Mouse (Mus musculus) cortical plate, adult 2 months (tissue): Measurements from ENCODE around the gene Prtg. TPM values are rescaled to one million over a fixed set of nuclear protein-coding genes. Genes with fewer than 3 reads are reported as not detected.

Experiments used
- H3K27ac ChIP-seq: fragments of 200-500 bp; 2 replicates; pipeline ENCODE4 v1.5.1; 2012; ENCODE audit warnings: low read length, control low read depth, inconsistent platforms; ENCODE audit not compliant: insufficient read depth
- H3K4me1 ChIP-seq: fragments of 200-500 bp; 2 replicates; pipeline ENCODE4 v1.6.1; 2011; ENCODE audit warnings: low read length; ENCODE audit not compliant: control insufficient read depth, insufficient read depth
- H3K4me3 ChIP-seq: fragments of 200-500 bp; 2 replicates; pipeline ENCODE4 v1.5.1; 2011; ENCODE audit warnings: mild to moderate bottlenecking, low read length, control low read depth; ENCODE audit not compliant: insufficient read depth
- CTCF ChIP-seq: fragments of 200-500 bp; IDR thresholded peaks from 2 replicates; pipeline ENCODE4 v1.5.1; 2011; ENCODE audit warnings: mild to moderate bottlenecking, control low read depth, low read length; ENCODE audit not compliant: insufficient read depth; ENCODE audit errors: extremely low read depth
- POLR2A ChIP-seq: fragments of 200-500 bp; IDR thresholded peaks from 2 replicates; pipeline ENCODE4 v1.6.1; 2011; ENCODE audit warnings: mild to moderate bottlenecking, low read length, control low read depth; ENCODE audit not compliant: insufficient read depth; ENCODE audit errors: extremely low read depth
- polyA plus RNA-seq: library from polyadenylated mRNA; depleted of rRNA; stranded (reverse); fragments of >200 nt; gene quantifications from 2 replicates; pipeline ENCODE4 v1.2.3, GENCODE M21; 2012

The Prtg gene
- polyA plus RNA-seq, 1 experiment, result 0.84 TPM

DNA sequence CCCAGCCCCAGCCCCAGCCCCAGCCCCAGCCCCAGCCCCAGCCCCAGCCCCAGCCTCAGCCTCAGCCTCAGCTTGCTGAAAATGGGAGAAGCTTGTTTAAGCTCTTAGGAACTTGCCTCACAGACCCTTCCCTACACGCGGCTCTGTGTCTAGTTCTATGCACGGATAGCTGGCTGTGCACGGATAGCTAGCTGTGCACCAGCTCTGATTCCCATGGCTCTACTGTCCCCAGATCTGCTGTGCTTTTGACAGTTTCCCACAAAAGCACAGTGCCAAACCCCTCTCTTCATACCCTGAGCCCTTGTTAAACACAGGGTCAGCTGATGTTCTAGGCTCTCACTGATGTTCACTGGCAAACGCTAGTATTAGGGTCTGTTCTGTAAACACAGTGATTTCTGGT lies 86.1 kb downstream of the Prtg start:
- no peak overlapping the region for H3K27ac ChIP-seq
- no peak for TF ChIP-seq POLR2A
- TF ChIP-seq CTCF, result no peak
- H3K4me1 ChIP-seq, result no peaks in the 10 kb centered on the region
- no peak overlapping the region for H3K4me3 ChIP-seq

DNA sequence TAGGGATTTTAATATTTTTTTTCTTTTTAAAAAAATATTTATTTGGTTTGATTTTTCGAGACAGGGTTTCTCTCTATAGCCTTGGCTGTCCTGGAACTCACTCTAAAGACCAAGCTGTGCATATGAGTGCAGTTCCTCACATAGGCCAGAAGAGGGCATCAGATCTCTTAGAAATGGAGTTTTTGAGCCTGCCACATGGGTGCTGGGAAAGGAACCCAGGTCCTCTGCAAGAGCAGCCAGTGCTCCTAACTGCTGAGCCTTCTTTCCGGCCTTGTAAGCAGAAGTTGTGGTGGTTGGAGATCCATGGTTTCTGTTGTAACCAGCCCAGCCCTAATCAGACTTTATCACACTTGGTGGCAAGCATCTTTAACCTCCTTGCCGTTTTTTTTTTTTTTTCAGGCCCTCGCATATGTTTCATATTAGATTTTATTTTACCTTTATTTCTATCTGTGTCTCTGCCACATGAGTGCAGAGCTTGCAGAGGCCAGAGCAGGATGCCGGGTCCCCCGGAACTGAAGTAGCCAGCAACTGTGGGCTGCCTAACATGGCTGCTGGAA lies 88.2 kb downstream of the Prtg start:
- no peak for TF ChIP-seq POLR2A
- H3K27ac ChIP-seq, result no peak overlapping the region
- H3K4me1 ChIP-seq, result no peaks in the 10 kb centered on the region
- no peak overlapping the region for H3K4me3 ChIP-seq

DNA sequence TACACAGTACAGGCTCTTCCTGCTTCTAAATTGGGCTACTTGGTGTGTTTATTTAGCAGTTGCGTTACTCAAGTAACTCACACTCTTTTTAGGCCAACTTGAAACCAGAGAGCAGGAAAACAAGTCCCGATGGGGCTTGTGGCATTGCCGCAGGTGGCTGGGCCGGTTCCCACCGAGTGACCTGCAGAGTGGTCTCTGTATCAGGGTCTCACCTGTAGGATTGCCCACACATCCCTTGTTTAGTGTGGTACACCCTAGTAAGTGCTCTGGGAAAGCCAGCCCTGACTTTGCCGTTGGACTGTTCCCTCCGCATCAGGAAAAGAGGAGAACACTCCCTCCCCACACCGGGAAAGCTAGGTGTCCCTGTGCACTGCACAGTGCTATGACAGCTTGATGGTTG lies 95.4 kb downstream of the Prtg start:
- H3K27ac ChIP-seq, result no peak overlapping the region
- no peak for TF ChIP-seq CTCF
- TF ChIP-seq POLR2A, result no peak
- H3K4me1 ChIP-seq, result peaks cover 3% of the 10 kb centered on the region
- H3K4me3 ChIP-seq, result no peak overlapping the region

DNA sequence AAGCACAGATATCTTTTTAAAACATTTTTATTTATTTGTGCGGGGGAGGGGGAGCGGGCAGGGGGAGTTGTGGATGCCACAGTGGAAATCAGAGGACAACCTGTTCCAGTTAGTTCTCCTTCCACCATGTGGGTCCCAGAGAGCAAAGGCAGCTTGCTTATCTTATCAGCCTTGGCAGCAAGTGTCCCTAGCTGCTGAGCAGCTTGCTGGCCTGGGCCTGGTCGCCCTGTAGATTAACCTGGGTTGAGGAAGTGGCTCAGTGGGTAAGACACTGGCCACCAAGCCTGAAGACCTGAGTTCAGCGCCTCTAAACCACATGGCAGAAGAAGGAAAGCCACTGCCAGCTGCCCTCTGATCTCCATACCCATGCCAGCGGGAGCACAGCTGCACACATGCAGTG lies 95.9 kb downstream of the Prtg start:
- TF ChIP-seq CTCF (no peak), POLR2A (no peak)
- peaks cover 3% of the 10 kb centered on the region for H3K4me1 ChIP-seq
- no peak overlapping the region for H3K4me3 ChIP-seq
- H3K27ac ChIP-seq, result no peak overlapping the region

GRCm38 (mm10) chr9:72906693-72907103 lies 100.0 kb downstream of the Prtg start:
- Histone ChIP-seq H3K4me1 (peaks cover 3% of the 10 kb centered on the region), H3K27ac (no peak overlapping the region), H3K4me3 (no peak overlapping the region)
- TF ChIP-seq POLR2A (no peak), CTCF (no peak)

DNA sequence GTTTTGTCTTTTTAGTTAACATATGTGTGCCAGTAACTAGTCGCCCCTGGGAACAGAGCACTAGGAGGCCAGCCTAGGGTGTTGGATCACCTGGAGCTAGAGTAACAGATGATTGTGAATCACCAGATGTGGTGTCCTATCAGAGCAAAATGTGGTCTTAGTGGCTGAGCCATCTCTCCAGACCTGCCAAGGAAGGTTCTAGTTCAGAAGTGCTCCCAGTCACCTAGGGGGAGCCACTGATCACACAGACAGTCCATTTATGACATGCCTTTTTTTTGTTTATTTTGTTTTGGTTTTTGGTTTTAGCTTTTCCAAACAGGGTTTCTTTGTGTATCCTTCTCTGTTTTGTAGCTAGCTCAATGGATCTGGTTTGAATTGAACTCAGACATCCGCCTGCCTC lies 104.7 kb downstream of the Prtg start:
- TF ChIP-seq POLR2A, result no peak
- no peak for TF ChIP-seq CTCF
- H3K27ac ChIP-seq, result no peak overlapping the region
- no peak overlapping the region for H3K4me3 ChIP-seq
- H3K4me1 ChIP-seq, result no peaks in the 10 kb centered on the region

- Histone ChIP-seq H3K4me1 (no peaks in the 10 kb centered on the region), H3K27ac (no peak overlapping the region), H3K4me3 (no peak overlapping the region)
- TF ChIP-seq CTCF, result no peak
- no peak for TF ChIP-seq POLR2A
These were observed 106.9 kb downstream of the Prtg start for GRCm38 (mm10) chr9:72913551-72913950.

GRCm38 (mm10) chr9:72915728-72916127 lies 109.1 kb downstream of the Prtg start:
- no peak overlapping the region for H3K27ac ChIP-seq
- no peak overlapping the region for H3K4me3 ChIP-seq
- TF ChIP-seq POLR2A (no peak), CTCF (no peak)
- H3K4me1 ChIP-seq, result no peaks in the 10 kb centered on the region

DNA sequence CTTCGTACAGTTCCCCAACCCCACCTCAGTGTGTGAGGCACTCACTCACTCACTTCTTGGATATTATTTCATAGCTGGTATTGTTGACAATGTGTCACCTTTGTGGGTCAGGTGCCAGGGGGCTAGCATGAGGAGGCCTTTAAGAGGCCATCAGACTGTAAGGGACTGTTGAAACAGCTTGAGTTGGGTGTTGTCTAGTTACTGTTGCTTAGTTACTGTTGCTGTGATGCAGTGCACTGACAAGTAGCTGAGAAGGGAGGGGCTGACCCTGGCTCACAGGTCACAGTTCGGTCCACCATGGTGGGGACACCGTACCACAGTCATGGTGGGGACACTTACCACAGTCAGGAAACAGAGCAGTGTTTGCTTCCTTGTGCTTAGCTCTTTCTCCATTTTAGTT lies 116.4 kb downstream of the Prtg start:
- no peaks in the 10 kb centered on the region for H3K4me1 ChIP-seq
- TF ChIP-seq POLR2A (no peak), CTCF (no peak)

GRCm38 (mm10) chr9:72925021-72925934 lies 118.6 kb downstream of the Prtg start, which contains the start of gene Pygo1:
TSS of gene Pygo1 (plus strand) at chr9:72925645.
- TF ChIP-seq CTCF, result no peak
- no peak for TF ChIP-seq POLR2A
- Histone ChIP-seq H3K4me3 (peak within 1 kb of the TSS; percentile 88), H3K27ac (peak within 1 kb of the TSS; percentile 79), H3K4me1 (no peaks in the 10 kb centered on the region)

More for the DNA sequence above, 116.4 kb downstream of the Prtg start:
- Histone ChIP-seq H3K4me3 (no peak overlapping the region), H3K27ac (no peak overlapping the region)
